Mouse (Mus musculus) left cerebral cortex, postnatal 10 days (tissue): Measurements from ENCODE around the gene Zfp790. TPM values are rescaled to one million over a fixed set of nuclear protein-coding genes. Genes with fewer than 3 reads are reported as not detected.
"Not testable (repeated sequence)": the region's sequence is repeated elsewhere in the genome, so short reads cannot be mapped to it uniquely, and the experiment has no call there.

Source experiments
- DNase-seq, 2 experiments: peaks; one replicate each; pipeline ENCODE4 v3.0.0; 2021 to 2022; ENCODE audit warnings: low spot score in 2 of 2, mixed read lengths in 1 of 2; ENCODE audit errors: extremely low spot score in 1 of 2
- intact Hi-C: fragments of 180-260 bp; cut with DNase I; formaldehyde crosslinking; loops from one replicate; pipeline ENCODE4 v1.15.1; 2025
- microRNA-seq: library from miRNA; unstranded; fragments of <30 nt; microRNA quantifications from one replicate; pipeline ENCODE4 v1.2.0, GENCODE M21; 2022
- total RNA-seq, 2 experiments: library from RNA; stranded (reverse); gene quantifications; 2 replicates each; pipeline ENCODE4 v1.2.3; 2021

The Zfp790 gene
- total RNA-seq, 2 experiments from 2014 or later: 20.1 to 22.2 TPM

DNA sequence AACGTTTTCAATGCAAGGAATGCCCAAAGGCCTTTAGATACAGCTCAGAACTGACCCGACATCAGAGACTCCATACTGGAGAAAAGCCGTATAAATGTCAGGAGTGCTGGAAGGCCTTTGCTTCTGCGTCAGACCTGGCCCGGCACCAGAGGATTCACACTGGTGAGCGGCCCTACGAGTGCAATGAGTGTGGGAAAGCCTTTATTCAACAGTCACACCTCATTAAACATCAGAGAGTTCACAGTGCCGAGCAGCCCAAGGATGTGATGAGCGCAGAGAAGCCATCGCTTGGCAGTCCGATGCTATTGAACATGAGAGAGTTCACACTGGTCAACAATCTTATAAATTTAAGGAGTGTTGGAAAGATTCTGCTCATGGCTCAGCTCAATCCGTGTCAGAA lies 13.9 kb downstream of the Zfp790 start:
- DNase-seq: no peak
- intact Hi-C loops: loop anchor here (10.0 kb wide), 1 partner anchor 65 kb away; no protein-coding TSS in a partner anchor

DNA sequence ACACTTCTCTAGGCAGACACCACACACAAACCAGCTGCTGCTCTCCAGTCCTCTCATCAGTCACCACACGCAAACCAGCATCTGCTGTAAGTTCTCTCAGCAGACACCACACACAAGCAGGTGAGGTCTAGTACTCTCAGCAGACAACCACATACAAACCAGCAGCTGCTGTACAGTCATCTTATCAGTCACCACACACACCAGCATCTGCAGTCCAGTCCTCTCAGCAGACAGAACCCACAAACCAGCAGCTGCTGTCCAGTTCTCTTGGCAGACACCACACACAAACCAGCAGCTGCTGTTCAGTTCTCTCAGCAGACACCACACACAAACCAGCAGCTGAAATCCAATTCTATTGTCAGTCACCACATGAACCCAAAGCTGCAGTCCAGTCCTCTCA lies 20.9 kb downstream of the Zfp790 start:
- intact Hi-C loops: no loop called here
- no peak for DNase-seq

DNA sequence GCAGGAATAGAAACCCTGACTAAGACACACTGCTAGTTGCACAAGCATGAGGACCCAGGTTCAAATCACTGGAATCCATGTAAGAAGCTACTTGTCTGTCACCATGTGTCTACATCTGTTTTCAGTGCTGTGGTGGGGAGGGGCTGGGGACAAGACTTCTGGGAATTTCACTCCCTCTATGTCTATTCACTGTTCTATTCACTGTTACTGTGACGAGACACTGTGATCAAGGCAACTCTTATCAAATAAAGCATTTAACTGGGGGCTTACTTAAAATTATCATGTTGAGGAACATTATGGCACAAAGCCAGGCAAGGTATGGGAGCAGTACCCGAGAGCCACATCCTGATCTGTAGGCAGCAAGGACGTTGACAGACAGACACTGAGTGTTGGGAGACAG lies 23.3 kb downstream of the Zfp790 start:
- no peak for DNase-seq
- intact Hi-C loops: no loop called here

DNA sequence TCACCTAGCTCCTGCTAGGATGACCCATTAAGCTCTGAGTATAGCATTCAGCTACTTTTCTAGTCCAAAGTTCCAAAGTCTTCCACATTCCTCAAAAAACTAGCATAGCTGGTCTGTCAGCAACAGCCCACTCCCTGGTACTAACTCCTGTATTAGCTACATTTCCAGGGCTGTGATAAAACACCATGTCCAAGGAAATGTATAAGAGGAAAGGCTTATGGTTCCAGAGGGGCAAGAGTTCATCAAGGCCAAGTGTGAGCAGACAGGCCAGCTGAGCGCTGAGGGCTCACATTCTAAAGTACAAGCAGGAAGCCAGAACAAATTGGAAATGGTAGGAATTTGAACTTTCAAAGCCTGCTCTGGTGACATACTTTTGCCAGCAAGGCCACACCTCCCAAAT lies 26.2 kb downstream of the Zfp790 start:
- intact Hi-C loops: no loop called here
- DNase-seq: no peak

DNA sequence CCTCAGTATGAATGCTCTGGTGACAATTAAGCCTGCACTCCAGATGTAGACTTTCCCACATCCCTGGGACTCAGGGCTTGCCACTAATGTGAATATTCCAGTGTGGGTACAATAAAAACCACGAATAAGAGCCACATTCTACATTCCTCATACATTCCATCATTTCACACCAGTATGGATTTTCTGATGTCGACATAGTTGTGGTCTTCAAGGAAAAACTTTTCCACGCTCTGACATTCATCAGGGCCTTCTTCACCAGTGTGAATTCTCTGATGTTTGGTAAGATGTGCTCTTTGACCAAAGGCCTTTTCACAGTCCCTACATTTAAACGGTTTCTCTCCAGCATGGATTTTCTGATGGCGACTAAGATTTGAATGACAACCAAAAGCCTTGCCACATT lies 28.7 kb downstream of the Zfp790 start:
- no peak for DNase-seq
- intact Hi-C loops: no loop called here

DNA sequence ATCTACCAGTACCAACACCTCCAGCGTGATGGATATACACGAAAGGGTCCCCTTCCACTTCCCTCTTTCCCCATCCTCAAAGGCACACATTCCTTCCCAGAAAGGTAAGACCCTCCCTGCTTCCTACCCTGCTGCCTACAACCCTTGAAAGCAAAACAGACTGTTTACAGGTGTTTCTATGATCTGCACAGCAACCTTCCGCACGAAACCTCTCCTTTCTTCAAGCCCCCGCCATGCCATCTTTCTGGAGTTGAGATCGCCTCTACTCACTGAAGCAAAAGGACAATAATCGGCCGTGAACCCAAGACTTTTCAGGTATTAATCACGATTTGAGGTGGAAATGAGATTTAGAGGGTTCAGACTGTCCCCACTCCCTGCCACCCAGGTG lies 36.9 kb downstream of the Zfp790 start:
- DNase-seq: no peak
- intact Hi-C loops: no loop called here

DNA sequence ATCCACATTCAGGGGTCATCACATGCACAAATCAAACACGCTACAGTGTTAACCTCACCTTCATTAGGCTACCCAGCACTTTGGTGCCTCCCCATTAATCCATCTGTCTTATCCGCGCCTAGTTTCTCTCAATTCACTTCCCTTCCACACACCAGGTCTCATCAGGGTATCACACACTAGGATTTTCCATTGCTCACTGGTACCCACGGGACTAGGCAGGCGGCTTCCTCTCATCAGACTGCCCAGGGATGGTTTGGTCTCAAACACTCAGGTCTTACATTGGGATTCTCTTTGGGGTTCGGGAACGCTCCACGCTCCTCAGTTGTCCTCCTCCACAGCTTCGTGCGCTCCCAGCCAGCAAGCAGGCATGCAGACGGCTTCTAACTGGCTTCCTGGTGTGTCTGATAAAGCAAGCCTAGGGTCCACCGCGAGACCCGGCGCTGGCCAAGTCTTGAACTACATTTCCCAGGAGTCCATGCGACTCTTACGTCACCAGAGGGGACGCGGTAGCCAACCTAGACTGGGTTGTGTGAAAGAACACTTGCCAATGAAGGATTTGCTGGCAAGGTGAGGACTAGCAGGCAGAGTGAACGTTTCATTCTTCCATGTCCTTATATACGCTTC lies 37.4 kb downstream of the Zfp790 start, which contains the start of gene Zfp940:
Gene Zfp940 (minus strand): TSS at position 451 of the 624 bp plus-strand sequence.
- peak; percentile 87 to 90 for DNase-seq
- intact Hi-C loops: no loop called here

DNA sequence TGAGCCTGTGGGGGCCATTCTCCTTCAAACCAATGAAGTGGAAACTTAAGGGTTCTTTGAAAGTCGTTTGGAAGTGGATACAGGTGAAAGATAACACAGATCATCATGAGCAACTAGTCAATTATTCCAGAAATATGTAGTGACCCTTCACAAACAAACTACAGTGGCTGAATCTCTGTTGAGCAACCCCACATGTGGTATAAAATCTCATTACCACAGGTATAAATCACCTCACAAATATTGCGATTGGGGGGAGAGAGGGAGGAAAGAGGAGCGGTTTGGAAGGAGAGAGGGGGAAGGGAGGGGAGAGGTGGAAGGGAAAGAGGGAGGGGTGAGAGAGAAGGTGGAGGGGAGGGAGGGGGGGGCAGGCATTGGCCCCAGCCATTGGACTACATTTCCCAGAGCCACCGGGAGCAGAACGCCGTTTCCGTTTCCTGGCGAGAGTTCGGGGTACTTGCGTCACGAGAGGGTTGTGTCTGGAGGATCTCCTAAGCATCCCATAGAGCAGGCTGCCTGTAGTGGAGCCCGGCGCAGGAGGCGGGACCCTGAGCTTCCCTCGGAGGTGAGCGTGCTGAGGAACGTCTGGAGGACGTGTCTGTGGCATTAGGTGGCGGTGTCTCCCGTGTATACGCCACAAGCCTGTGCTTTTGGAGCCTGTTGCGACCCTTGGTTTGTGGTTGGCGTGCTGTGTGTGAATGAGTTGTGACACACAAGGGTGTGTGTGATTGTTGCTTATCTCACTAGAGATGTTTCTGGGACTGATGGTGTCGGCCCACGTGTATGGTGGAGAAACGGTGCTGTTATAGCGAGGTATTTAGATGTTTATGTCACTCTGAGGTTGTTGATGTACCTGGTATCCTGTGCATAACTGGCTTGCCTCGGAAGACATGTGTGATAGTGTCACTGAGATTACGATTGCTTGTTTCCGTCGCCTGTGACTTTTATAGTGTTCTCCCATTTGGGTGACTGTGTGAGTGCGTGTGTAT lies 43.9 kb downstream of the Zfp790 start, which contains the start of gene Zfp420:
Gene Zfp420 (plus strand): TSS at position 448 of the 986 bp plus-strand sequence.
- peak; percentile 92 to 93 for DNase-seq
- intact Hi-C loops: no loop called here

DNA sequence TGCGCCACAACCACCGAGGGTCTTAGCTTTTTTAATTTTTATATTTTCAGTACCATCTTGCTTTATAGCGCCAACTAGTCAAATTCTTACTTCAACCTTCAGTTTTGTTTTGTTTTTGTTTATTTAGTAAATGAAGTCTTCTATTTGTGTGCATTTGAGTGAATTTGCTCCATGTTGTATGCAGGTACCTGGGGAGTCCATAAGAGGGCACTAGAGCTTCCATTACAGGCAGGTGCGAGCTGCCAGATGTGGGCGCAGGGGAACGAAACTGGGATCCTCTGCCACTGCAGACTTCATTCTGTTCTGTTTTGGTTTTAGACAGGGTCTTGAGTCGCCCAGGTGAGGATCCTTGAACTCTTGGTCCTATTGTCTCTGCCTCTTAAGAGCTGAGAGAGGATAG lies 45.7 kb downstream of the Zfp790 start:
- intact Hi-C loops: no loop called here

DNA sequence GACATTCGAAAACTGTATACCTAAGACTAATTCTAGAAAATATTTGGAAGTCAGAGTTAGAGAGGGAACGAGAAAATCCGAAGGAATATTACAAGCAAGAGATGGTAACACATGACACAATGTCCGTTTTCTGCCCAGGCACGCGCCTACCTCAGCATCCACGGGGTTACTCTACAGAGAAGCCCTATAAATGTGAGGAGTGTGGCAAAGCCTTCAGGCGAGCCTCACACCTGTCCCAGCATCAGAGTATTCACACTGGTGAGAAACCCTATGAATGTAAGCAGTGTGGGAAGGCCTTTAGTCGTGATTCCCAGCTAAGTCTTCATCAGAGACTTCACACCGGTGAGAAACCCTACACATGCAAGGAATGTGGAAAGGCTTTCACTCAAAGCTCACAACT lies 58.3 kb downstream of the Zfp790 start:
- DNase-seq: no peak
- intact Hi-C loops: no loop called here

More for the DNA sequence above, 45.7 kb downstream of the Zfp790 start:
- DNase-seq: no peak

DNA sequence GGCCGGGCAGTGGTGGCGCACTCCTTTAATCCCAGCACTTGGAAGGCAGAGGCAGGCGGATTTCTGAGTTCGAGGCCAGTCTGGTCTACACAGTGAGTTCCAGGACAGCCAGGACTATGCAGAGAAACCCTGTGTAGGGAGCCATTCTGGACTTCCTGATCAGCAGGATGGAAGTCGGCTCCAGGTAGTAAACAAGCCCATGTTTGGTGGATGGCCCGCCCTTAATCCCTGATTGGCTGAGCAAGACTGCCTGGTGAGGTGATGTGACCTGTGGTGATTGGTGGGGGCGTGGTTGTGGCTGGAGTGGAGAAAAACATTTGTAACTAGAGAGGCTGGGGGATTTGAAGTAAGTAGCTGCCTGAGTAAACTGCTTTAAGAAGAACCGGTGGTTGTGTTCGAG lies 61.6 kb downstream of the Zfp790 start:
- DNase-seq, intact Hi-C loops: not testable (repeated sequence)

DNA sequence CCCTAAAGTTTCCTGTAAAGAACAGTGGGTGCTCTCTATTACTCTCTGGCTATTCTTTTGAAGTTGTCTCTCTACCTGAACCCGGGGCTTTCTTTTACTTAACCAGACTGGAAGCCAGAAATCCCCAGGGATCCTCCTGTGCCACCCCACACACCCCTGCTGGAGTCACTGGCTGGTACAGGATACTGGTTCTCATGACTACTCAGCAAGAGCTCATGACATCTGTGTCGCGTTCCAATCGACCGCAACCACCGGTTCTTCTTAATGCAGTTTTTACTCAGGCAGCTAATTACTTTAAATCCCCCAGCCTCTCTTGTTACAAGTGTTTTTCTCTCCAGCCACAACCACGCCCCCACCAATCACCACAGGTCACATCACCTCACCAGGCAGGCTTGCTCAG lies 64.1 kb downstream of the Zfp790 start:
- intact Hi-C loops: no loop called here
- no peak for DNase-seq

Small RNA genes lying within 50 kb of the gene (microRNA-seq; reads per million reads assigned to microRNA genes)
- gene Mir1964: 2.6 reads per million

Other genes with a start within 250 kb of the Zfp790 start
- gene Catsperg2, start 89.1 kb upstream of the Zfp790 start, total RNA-seq: under 1 TPM; 0.15 to 0.36 TPM
- gene Zfp84, start 47.6 kb upstream of the Zfp790 start, total RNA-seq: 10 to 100 TPM; 15.0 to 16.6 TPM
- gene Zfp30, start 32.1 kb upstream of the Zfp790 start, total RNA-seq: 10 to 100 TPM; 10.4 to 10.8 TPM
- 10 to 100 TPM; 17.0 to 24.6 TPM for gene Zfp940, start 37.6 kb downstream of the Zfp790 start, total RNA-seq
- gene Zfp420, start 43.9 kb downstream of the Zfp790 start, total RNA-seq: 10 to 100 TPM; 14.6 to 14.7 TPM
- gene Zfp27, start 90.5 kb downstream of the Zfp790 start, total RNA-seq: 10 to 100 TPM; 21.4 to 21.9 TPM
- 1 to 10 TPM; 7.9 to 8.0 TPM for gene Zfp383, start 92.1 kb downstream of the Zfp790 start, total RNA-seq
- gene Zfp74, start 138.0 kb downstream of the Zfp790 start, total RNA-seq: 10 to 100 TPM; 22.6 to 23.4 TPM
- 1 to 10 TPM; 4.1 to 5.0 TPM for gene Zfp568, start 167.8 kb downstream of the Zfp790 start, total RNA-seq
- gene Zfp14, start 235.3 kb downstream of the Zfp790 start, total RNA-seq: 1 to 10 TPM; 6.3 to 7.4 TPM